16 mouse cellular contexts compared by ENCODE assay signal in the genomic region with DNA sequence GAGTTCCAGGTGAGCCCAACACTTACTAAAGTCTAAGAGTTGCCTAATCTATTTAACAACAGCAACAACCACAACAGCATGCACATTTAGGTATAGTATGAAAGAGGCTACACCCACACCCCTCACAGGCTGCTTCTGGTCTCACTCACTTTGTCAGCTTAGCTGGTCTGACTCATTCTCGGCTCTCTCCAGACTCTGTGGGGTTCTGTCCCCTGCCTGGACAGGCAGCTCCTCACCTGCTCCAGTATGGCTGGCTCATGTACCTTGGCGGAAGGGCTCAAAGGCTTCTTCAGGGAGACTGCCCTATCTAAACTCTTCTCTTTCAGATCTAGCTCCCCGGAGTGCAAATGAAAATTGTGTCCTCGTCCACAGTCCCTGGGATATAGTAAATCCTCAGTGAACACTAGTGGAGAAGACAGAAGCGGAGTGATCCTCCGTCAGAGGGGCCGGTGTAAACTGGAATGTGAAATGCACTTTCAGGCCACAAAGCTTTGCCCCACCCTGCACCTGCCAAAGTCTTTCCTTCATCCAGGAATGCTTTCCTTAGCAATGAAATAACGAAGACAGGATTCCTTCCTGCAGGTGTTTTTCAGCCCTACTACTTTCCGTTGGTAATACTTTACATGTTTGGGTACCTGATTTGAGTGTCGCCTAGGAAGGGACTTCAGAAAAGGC. TPM values are rescaled to one million over a fixed set of nuclear protein-coding genes. Genes with fewer than 3 reads are reported as not detected.
"Had no signal": no experiment of that assay in that cellular context is flagged by ENCODE, and none has a peak within 500 bp of the region (broad histone marks: within the 10 kb centered on the region; RNA-seq: fewer than 3 reads in every experiment).

No protein-coding gene starts in this region.

- H3K36me3 ChIP-seq: liver, embryonic 13.5 days; lung, embryonic 15.5 days; stomach, embryonic 15.5 days had no signal

- H3K4me3 ChIP-seq: layer of hippocampus, adult 2 months; limb, embryonic 12.5 days; liver, embryonic 13.5 days; lung, embryonic 15.5 days; stomach, embryonic 15.5 days had no signal

- H3K9me3 ChIP-seq: limb, embryonic 12.5 days; liver, embryonic 13.5 days; lung, embryonic 15.5 days; stomach, embryonic 15.5 days had no signal

- H3K27ac ChIP-seq: kidney, postnatal 0 days; layer of hippocampus, adult 2 months; limb, embryonic 12.5 days; liver, embryonic 13.5 days; lung, embryonic 15.5 days; stomach, embryonic 15.5 days had no signal

- H3K4me2 ChIP-seq: limb, embryonic 12.5 days; liver, embryonic 13.5 days; lung, embryonic 15.5 days; midbrain, embryonic 11.5 days; stomach, embryonic 15.5 days had no signal

- H3K9ac ChIP-seq: limb, embryonic 12.5 days; liver, embryonic 13.5 days; liver, postnatal 0 days; lung, embryonic 15.5 days; stomach, embryonic 15.5 days had no signal

- ATAC-seq: liver, postnatal 0 days; midbrain, embryonic 16.5 days had no signal

- H3K27me3 ChIP-seq: liver, embryonic 13.5 days; stomach, embryonic 15.5 days had no signal

- DNase-seq: kidney, adult 18-20 months; kidney, postnatal 4 days; liver; liver, embryonic 13.5 days; liver, postnatal 0 days; right cerebral cortex, postnatal 14 days; thymus, adult 2 months; thymus, postnatal 25 days had no signal

- H3K4me1 ChIP-seq: liver, embryonic 13.5 days; lung, embryonic 15.5 days; stomach, embryonic 15.5 days had no signal

RNA-seq across cellular contexts. Expression of a gene that starts 19.5 kb away (rescaled TPM):
- total RNA-seq: megakaryocyte progenitor cell, adult 5-6 weeks had no signal
